Mouse (Mus musculus): ENCODE results near the gene Lrrc73.

DNA sequence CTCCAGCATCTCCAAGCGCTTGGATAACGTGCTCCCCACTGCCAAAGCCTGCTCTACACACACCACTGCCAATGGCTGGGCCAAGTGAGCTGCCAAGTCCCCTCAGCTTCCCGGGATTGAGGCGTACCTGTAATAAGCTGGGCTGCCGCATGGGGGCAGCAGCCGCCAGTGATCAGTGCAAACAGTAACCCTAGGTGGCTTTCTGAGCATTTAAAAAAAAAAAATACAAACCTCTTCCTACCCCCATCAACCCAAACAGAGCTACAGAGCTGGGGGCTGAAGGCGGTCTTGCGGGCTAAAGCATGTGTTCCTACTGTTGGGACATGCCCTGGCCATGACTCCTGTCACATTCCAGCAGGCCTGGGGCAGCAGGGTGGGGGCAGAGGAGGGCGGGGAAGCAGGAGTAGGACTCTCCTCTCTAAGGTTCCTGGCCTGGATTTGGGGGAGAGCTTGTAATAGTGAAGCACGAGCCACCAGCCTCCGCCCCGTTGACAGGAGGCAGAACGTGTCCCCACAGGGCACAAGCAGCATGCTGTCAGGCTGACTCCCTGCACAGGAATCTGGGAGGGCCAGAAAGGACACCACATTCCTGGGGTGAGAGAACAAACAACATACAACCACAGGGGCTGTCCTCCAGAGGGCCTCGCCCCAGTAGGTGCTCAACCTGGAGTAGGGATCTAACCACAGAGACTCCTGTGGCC, 12.7 kb downstream of the Lrrc73 start:
- TF ChIP-seq CTCF (IDR thresholded peaks at IDR 0.05): peak; percentile 93
- TF ChIP-seq EP300 (IDR thresholded peaks at IDR 0.05): peak; percentile 54; the same call in 1 of the 2 replicates

Measured in lung, postnatal 0 days (tissue).